11 mouse cellular contexts compared by ENCODE assay signal in the genomic region with DNA sequence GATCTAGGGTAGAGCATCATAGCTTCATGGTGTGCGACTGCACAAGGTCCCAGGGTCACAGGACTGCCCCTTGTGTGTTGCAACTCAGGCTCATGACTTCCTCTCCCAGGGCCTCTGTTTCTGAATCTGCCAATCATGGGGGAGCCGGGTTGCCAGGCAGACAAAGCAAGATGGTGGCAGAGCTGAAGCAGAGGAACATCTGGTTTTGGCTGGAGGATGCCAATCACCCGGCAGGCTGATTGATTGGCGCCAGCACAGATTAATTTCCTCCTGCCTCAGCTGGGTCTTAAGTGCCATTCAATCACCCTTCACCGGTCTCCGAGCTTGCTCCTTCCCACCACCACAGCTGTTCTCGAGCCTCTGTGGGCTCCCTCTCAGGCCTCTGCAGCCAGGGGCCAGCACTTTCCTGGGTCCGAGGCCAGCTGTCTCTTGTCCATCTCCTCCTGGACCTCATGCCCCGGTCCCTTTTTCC. TPM values are rescaled to one million over a fixed set of nuclear protein-coding genes. Genes with fewer than 3 reads are reported as not detected.
DNase-seq lines count a peak whose midpoint lies in the region; ATAC-seq and TF ChIP-seq lines count a peak whose summit lies in the region.
"Had no signal": no experiment of that assay in that cellular context is flagged by ENCODE, and none has a peak within 500 bp of the region (broad histone marks: within the 10 kb centered on the region; RNA-seq: fewer than 3 reads in every experiment).

No protein-coding gene starts in this region.

- no peaks in the 10 kb centered on the region for H3K9me3 ChIP-seq in lung, embryonic 14.5 days (ENCODE audit: low read depth, low read length)
- H3K9me3 ChIP-seq in limb, embryonic 10.5 days (replicated peaks) = no peaks in the 10 kb centered on the region
- H3K9me3 ChIP-seq in midbrain, embryonic 14.5 days (ENCODE audit: control insufficient read depth, low read length) = no peaks in the 10 kb centered on the region
- H3K9me3 ChIP-seq: G1E had no signal

- no peak for TF ChIP-seq CTCF in lung, embryonic 14.5 days (IDR thresholded peaks at IDR 0.05; ENCODE audit: low read depth)

- 35% methylated on average over 9 of the region's 9 CpGs for WGBS in lung, embryonic 14.5 days
- WGBS in limb, embryonic 10.5 days = 22% methylated on average over 9 of the region's 9 CpGs
- WGBS in midbrain, embryonic 14.5 days = 21% methylated on average over 9 of the region's 9 CpGs

- H3K27ac ChIP-seq in lung, embryonic 14.5 days (ENCODE audit: low read depth) = no peak overlapping the region
- peak overlapping the region; percentile 83 for H3K27ac ChIP-seq in limb, embryonic 10.5 days
- peak overlapping the region; percentile 49 for H3K27ac ChIP-seq in midbrain, embryonic 14.5 days (replicated peaks; ENCODE audit: low read depth, low read length)
- H3K27ac ChIP-seq: left cerebral cortex, adult 2 months; stomach, postnatal 0 days had no signal

- peak; percentile 31; the same call in 1 of the 2 replicates for ATAC-seq in lung, embryonic 14.5 days (ENCODE audit: insufficient read depth)
- no peak for ATAC-seq in midbrain, embryonic 14.5 days (ENCODE audit: low FRiP score, low TSS enrichment)

- no peak overlapping the region for H3K4me2 ChIP-seq in lung, embryonic 14.5 days
- no peak overlapping the region for H3K4me2 ChIP-seq in midbrain, embryonic 14.5 days (ENCODE audit: low read length)

- 0 out of 2 replicates have a peak, but pooled peaks cover 3% of the 10 kb centered on the region for H3K4me1 ChIP-seq in lung, embryonic 14.5 days (ENCODE audit: insufficient read depth)
- H3K4me1 ChIP-seq in limb, embryonic 10.5 days = peaks cover 69% of the 10 kb centered on the region
- H3K4me1 ChIP-seq in midbrain, embryonic 14.5 days (ENCODE audit: control insufficient read depth, insufficient read depth, low read length) = peaks cover 32% of the 10 kb centered on the region

- H3K36me3 ChIP-seq in lung, embryonic 14.5 days (ENCODE audit: insufficient read depth) = no peaks in the 10 kb centered on the region
- no peaks in the 10 kb centered on the region for H3K36me3 ChIP-seq in limb, embryonic 10.5 days
- no peaks in the 10 kb centered on the region for H3K36me3 ChIP-seq in midbrain, embryonic 14.5 days (ENCODE audit: control insufficient read depth, insufficient read depth, low read length)
- H3K36me3 ChIP-seq: G1E had no signal

- no peak overlapping the region for H3K9ac ChIP-seq in lung, embryonic 14.5 days
- no peak overlapping the region for H3K9ac ChIP-seq in midbrain, embryonic 14.5 days (replicated peaks; ENCODE audit: low read length)

- no peaks in the 10 kb centered on the region for H3K27me3 ChIP-seq in lung, embryonic 14.5 days (ENCODE audit: insufficient read depth, low read length)
- H3K27me3 ChIP-seq in limb, embryonic 10.5 days (ENCODE audit: low read depth, poor library complexity, severe bottlenecking) = 0 out of 2 replicates have a peak, but pooled peaks cover 6% of the 10 kb centered on the region
- H3K27me3 ChIP-seq in midbrain, embryonic 14.5 days (ENCODE audit: control insufficient read depth, insufficient read depth, low read length) = no peaks in the 10 kb centered on the region

- DNase-seq in lung, embryonic 14.5 days = peak; percentile 22
- no peak for DNase-seq in lung, postnatal 4 days
- DNase-seq in embryo, embryonic 11 days = peak; percentile 64
- peak; percentile 69 for DNase-seq in limb, embryonic 10.5 days (ENCODE audit: low spot score)
- no peak for DNase-seq in midbrain, embryonic 14.5 days
- no peak for DNase-seq in urinary bladder, postnatal 10 days (ENCODE audit: low spot score)
- DNase-seq in heart, adult 11 months = no peak
- DNase-seq: gastrocnemius, postnatal 14 days had no signal

- H3K4me3 ChIP-seq in lung, embryonic 14.5 days (ENCODE audit: low read depth, low read length) = no peak overlapping the region
- H3K4me3 ChIP-seq in limb, embryonic 10.5 days = no peak overlapping the region
- H3K4me3 ChIP-seq in midbrain, embryonic 14.5 days (replicated peaks; ENCODE audit: low read depth, low read length) = no peak overlapping the region
- H3K4me3 ChIP-seq: left cerebral cortex, adult 2 months had no signal

RNA-seq across cellular contexts. Expression of gene Nnat, which starts 46.1 kb away (rescaled TPM):
- 414 and 435 TPM in 2 replicates for polyA plus RNA-seq in lung, embryonic 14.5 days (2014; fragmentation: Nextera tagmentation; extraction: Ambion mirVana)
- 2,112 and 2,427 TPM in 2 replicates for polyA plus RNA-seq in limb, embryonic 10.5 days (2016; fragmentation: Nextera tagmentation; extraction: Ambion mirVana)
- 7,465 and 9,945 TPM in 2 replicates for polyA plus RNA-seq in midbrain, embryonic 14.5 days (2014; fragmentation: Nextera tagmentation; extraction: Ambion mirVana)
- polyA plus RNA-seq: G1E had no signal

RNA-seq across cellular contexts. Expression of gene Blcap, which starts 57.3 kb away (rescaled TPM):
- 49.3 and 49.8 TPM in 2 replicates for polyA plus RNA-seq in lung, embryonic 14.5 days (2014; fragmentation: Nextera tagmentation; extraction: Ambion mirVana)
- 58.0 and 66.9 TPM in 2 replicates for polyA plus RNA-seq in limb, embryonic 10.5 days (2016; fragmentation: Nextera tagmentation; extraction: Ambion mirVana)
- 353 and 397 TPM in 2 replicates for polyA plus RNA-seq in midbrain, embryonic 14.5 days (2014; fragmentation: Nextera tagmentation; extraction: Ambion mirVana)

Comparison
In these comparisons a context has a peak if more than half of its experiments do, and no peak if none do; other contexts are left out.
1. DNase-seq: peak in lung, embryonic 14.5 days (single experiment), embryo, embryonic 11 days (single experiment) and limb, embryonic 10.5 days (single experiment); none in lung, postnatal 4 days (0 of 2), midbrain, embryonic 14.5 days (single experiment), urinary bladder, postnatal 10 days (single experiment) and heart, adult 11 months (single experiment).